Mouse (Mus musculus) heart, postnatal 0 days (tissue): ENCODE measurements around the gene Adora1.

Experiments
- CTCF ChIP-seq: IDR thresholded peaks from 2 replicates; pipeline ENCODE4 v1.5.1; 2016; ENCODE audit warnings: antibody characterized with exemption, control low read depth, low read depth
- EP300 ChIP-seq: IDR thresholded peaks from 2 replicates; pipeline ENCODE4 v1.6.1; 2016; ENCODE audit warnings: antibody characterized with exemption, low read depth

- TF ChIP-seq CTCF, result no peak
- no peak for TF ChIP-seq EP300
Observed at GRCm38 (mm10) chr1:134166547-134166946, 68.7 kb downstream of the Adora1 start.
